Mouse (Mus musculus): ENCODE measurements around the gene A530016L24Rik.

A530016L24Rik gene

DNA sequence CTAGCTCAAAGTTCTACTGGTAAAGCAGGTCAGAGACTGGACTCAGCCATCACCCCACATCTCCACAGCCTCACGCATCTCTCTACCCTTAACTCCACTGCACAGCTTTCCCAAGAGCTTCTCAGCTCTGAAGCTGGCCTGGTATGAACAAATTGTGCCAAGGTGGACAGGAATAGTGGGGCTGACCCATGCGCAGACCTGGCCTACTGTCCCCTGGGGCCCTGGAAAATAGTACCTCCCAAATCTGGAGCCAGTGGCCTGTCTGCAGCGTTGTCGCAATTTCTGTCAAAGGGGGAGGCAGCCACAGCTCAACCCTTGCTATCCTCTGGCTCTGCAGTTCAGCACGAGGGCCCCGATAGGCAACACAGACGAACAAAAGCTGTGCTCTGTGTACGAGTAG is at the start of gene A530016L24Rik:
Gene A530016L24Rik, plus strand, starts transcription at position 315 of the 400 bp plus-strand sequence.
- no peak for DNase-seq (ENCODE audit: low spot score)

- no peak for DNase-seq (ENCODE audit: low spot score)
Measured at GRCm38 (mm10) chr12:112439993-112440392, 49.3 kb upstream of the A530016L24Rik start.

DNA sequence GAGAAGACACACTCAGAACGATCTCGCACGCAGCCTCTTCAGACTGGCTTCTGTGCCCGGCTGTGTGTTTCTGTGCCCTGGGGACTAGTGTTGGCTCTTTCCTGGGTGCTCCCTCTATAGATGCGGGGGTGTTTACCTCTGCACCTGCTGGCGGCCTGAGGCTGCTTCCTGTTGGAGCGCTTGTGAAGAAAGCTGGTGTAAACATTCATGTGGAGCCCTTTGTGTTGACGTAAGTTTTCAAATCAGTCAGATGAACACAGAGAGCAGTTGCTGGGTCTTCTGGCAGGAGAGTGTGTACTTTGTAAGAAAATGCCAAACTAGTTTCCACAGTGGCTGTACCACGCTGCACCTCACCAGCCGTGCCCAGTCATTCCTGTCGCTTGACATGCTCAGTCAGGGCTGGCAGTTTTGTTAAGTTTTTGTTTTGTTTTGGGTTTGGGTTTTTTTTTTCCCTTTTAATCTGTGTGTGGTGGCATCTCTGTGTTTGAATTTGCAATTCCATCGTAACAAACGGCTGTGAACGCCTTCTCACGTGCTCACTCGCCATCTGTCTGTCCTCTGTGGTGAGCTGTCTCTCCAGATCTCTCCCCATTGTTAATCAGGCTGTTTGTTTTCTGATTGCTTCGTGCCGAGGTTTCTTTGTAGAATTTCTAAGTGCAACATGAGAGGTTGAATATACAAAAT is 40.0 kb upstream of the A530016L24Rik start:
- DNase-seq (ENCODE audit: low spot score) = no peak

DNA sequence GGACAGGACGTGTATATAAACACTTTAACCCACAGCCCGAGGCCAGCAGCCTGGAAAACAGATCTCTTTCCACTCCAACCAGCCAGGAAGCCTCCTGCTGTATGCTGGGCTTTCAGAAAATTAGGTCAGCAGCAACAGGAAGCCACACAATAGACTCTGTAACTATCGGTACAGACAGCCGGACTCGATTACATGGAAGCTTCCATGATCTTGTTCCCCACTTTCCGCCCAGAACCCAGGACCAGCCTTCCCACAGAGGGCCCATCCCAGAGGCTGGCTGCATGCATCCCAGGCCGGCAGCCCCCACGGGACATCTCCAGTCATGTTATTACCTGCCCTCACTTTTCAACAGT is 39.4 kb upstream of the A530016L24Rik start:
- DNase-seq (ENCODE audit: low spot score) = no peak

GRCm38 (mm10) chr12:112450883-112451282 is 38.4 kb upstream of the A530016L24Rik start:
- no peak for DNase-seq (ENCODE audit: low spot score)

GRCm38 (mm10) chr12:112451381-112451780 is 37.9 kb upstream of the A530016L24Rik start:
- no peak for DNase-seq (ENCODE audit: low spot score)

- no peak for DNase-seq (ENCODE audit: low spot score)
Measured at GRCm38 (mm10) chr12:112451826-112452225, 37.4 kb upstream of the A530016L24Rik start.

DNA sequence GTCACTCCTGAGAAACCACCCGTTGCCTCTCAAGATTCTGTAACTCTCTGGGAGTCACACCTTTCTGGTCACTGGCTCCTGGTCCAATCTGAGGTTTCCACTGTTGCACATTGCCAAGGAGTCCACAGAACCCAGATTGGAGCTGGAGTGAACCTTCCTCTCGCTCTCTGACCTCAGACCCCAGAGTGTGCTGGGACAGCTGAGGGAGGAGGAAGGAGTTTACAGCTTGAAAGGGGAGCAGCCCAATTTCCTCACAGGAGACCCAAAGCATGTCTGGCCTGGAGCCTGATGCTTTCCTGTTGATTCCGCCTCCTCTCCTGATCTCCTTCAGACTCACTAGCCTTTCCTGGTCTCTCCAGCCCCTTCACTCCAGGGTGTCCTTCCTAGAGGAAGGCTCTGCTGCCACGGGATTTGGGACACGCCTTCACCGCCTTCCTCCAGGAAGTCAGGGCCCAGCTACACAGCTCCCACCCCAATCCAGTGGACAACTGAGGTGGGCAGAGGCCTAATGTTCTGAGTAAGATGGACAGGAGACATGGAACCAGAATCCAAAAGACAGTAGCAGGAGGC is 33.0 kb upstream of the A530016L24Rik start:
- no peak for DNase-seq (ENCODE audit: low spot score)

DNA sequence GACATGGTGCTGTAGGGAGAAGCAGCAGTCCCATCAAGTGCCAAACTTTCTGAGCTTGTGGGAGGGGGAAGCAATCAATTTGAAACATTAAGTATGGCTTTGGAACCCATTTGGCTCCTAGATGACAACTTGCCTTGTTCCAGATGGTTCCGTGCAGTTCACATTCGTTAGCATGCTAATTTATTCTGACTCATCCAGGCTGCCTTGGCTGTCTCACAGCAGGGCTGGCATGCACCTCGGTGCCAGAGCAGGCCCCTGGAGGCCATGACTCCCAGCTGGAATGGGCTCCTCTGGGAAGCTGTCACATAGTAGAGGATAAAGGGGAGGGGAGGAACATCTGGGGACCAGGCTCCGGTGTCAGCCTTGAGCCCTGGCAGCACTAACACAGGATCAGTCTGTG is 31.4 kb upstream of the A530016L24Rik start:
- DNase-seq (ENCODE audit: low spot score) = no peak

GRCm38 (mm10) chr12:112462423-112462822 is 26.8 kb upstream of the A530016L24Rik start:
- no peak for DNase-seq (ENCODE audit: low spot score)

GRCm38 (mm10) chr12:112463209-112463608 is 26.0 kb upstream of the A530016L24Rik start:
- peak; percentile 39 for DNase-seq (ENCODE audit: low spot score)

DNA sequence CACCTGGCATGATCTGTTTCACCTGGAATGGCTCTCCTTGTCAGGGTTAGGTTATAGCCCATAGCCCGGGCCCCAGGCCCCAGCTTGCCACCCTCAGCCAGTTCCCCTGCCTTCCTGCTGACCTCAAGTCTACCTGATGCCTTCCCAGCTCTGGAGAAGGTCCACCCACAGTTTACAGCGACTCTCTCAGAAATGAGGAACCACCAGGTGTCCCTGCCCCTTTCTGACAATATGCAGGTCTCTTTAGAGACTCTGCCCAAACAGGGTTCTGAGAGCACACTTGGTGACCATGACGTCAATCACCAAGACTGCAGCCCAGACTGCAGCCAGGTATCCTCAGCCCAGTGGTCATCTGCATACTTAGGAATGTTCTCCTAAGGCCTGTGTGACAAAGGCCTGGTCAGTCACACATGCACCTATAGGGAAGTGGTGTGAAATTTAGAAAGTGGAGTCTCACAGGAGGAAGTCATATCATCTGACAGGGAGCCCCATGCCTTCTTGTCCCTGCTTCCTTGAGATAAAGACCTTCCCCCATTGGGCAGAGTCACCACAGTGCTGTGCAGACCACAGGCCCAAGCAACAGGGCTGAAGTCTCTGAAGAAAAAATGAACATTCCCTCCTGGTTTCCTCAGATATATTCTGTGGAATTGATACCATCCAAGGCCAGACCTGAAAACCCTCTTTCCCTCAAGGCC is 25.4 kb upstream of the A530016L24Rik start:
- no peak for DNase-seq (ENCODE audit: low spot score)

- no peak for DNase-seq (ENCODE audit: low spot score)
Measured at GRCm38 (mm10) chr12:112464516-112464915, 24.7 kb upstream of the A530016L24Rik start.

- no peak for DNase-seq (ENCODE audit: low spot score)
Measured at GRCm38 (mm10) chr12:112465928-112466327, 23.3 kb upstream of the A530016L24Rik start.

DNA sequence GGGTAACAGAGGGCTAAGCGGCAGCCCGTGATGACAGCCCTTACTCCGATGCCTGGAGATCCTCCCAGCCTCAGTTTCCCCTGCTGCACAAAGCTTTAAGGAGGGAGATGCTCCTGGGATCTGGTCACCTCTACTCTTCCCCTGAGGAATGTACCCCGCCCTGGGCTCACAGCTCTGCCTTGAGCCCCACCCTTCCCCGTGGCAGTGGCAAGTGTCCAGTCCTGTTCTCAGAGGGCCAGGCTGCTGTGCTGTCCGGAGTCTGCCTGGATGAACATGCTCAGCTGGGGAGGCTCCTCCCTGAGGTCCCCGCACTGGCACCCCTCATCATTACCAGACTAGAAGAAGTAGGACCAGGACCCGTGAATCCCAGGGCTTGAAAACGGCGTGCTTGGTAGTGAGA is 21.9 kb upstream of the A530016L24Rik start:
- no peak for DNase-seq (ENCODE audit: low spot score)

DNA sequence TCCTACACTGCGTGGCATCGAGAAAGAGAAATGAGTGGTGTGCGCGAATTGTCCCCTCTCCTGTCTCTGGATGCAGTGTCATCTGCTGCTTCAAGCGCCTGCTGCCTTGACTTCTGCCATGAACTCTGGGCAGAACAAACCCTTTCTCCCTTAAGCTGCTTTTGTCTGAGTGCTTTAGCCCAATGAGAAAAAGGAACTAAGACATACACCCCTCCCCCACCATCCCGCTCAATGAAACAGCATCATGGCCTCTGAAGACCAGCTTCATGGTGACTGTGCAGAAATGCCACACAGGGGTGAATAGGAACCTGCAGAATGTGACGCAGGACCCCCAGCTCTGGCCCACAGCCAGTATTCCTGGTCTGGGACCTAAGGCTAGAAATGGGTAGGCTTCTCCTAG is 19.9 kb upstream of the A530016L24Rik start:
- DNase-seq (ENCODE audit: low spot score) = no peak

DNA sequence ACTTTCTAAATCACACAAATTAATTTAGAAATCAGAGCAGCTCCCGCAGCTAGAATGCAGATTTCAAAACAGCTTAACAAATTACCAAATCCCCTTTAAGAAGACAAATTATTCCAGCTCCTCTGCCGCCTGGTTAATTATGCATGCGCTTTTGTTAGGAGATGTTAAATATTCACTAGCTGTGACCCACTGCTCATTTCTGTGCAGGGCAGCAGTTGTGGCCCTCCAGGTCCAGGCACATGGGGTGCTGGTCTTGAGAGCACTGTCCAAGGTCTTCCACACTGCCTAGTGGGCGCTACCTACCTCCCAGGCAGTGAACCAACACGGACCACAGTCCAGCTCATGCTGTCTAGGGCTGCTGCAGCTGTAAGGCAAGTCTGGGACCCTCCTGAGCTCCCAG is 19.0 kb upstream of the A530016L24Rik start:
- DNase-seq (ENCODE audit: low spot score) = no peak

GRCm38 (mm10) chr12:112473777-112474176 is 15.5 kb upstream of the A530016L24Rik start:
- DNase-seq (ENCODE audit: low spot score) = peak; percentile 73

GRCm38 (mm10) chr12:112489535-112489934 is 287 bp downstream of the A530016L24Rik start:
- DNase-seq (ENCODE audit: low spot score) = no peak

- no peak for DNase-seq (ENCODE audit: low spot score)
Measured at GRCm38 (mm10) chr12:112490444-112490939, 1.2 kb downstream of the A530016L24Rik start.

GRCm38 (mm10) chr12:112496136-112496535 is 6.9 kb downstream of the A530016L24Rik start:
- no peak for DNase-seq (ENCODE audit: low spot score)

GRCm38 (mm10) chr12:112497731-112498130 is 8.5 kb downstream of the A530016L24Rik start:
- no peak for DNase-seq (ENCODE audit: low spot score)

DNA sequence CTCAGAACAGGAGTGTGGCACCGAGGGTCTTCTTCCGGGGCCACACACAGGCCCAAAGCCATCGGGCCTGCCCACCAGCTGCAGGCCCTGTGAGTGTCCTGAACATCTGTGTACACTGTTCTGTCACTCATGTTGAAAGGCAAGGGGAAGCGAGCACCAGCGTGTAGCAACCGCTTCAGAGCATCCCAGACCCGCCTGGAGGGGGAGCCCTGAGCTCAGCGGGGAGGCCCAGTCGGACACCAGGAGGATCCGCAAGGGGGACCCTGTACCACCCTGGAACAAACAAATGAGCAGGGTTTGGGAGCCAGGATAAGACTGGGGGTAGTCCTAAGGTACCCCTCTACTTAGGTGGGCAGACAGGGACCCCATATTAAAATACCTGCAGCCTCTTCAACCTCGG is 9.4 kb downstream of the A530016L24Rik start:
- DNase-seq (ENCODE audit: low spot score) = no peak
